Mouse (Mus musculus) midbrain, postnatal 0 days (tissue): ENCODE measurements around the gene Epha10. TPM values are rescaled to one million over a fixed set of nuclear protein-coding genes. Genes with fewer than 3 reads are reported as not detected.

Experiments
- ATAC-seq: fragments of 200-750 bp; cut with Nextera tagmentation; 2 replicates; pipeline ENCODE4 v1.8.0; 2017; ENCODE audit warnings: moderate number of reproducible peaks, mild to moderate bottlenecking, moderate TSS enrichment, moderate library complexity; ENCODE audit not compliant: low FRiP score
- DNase-seq: peaks from one replicate; pipeline ENCODE4 v3.0.0-alpha.2; 2015; ENCODE audit warnings: low spot score
- H3K27ac ChIP-seq: fragments of 300-500 bp; sonication (generic); 2 replicates; pipeline ENCODE4 v1.5.1; 2014; ENCODE audit warnings: low read depth, mild to moderate bottlenecking, low read length, mixed read lengths
- H3K27me3 ChIP-seq: fragments of 300-500 bp; sonication (generic); 2 replicates; pipeline ENCODE4 v1.6.1; 2014; ENCODE audit warnings: low read length, control low read depth, mixed read lengths; ENCODE audit not compliant: insufficient read depth
- H3K36me3 ChIP-seq: fragments of 300-500 bp; sonication (generic); 2 replicates; pipeline ENCODE4 v1.6.1; 2014; ENCODE audit warnings: low read length, control low read depth, mixed read lengths; ENCODE audit not compliant: insufficient read depth
- H3K4me1 ChIP-seq: fragments of 300-500 bp; sonication (generic); 2 replicates; pipeline ENCODE4 v1.6.1; 2014; ENCODE audit warnings: mild to moderate bottlenecking, control low read depth, antibody characterized with exemption, low read length, mixed read lengths; ENCODE audit not compliant: insufficient read depth
- H3K4me2 ChIP-seq: fragments of 300-500 bp; sonication (generic); 2 replicates; pipeline ENCODE4 v1.6.1; 2014; ENCODE audit warnings: low read depth, mild to moderate bottlenecking, low read length, mixed read lengths; ENCODE audit not compliant: poor library complexity, severe bottlenecking
- H3K4me3 ChIP-seq: fragments of 300-500 bp; sonication (generic); 2 replicates; pipeline ENCODE4 v1.5.1; 2014; ENCODE audit warnings: low read depth, mild to moderate bottlenecking, low read length, moderate library complexity
- H3K9ac ChIP-seq: fragments of 300-500 bp; sonication (generic); replicated peaks from 2 replicates; pipeline ENCODE4 v1.6.1; 2014; ENCODE audit warnings: mild to moderate bottlenecking, low read length, moderate library complexity, mixed read lengths; ENCODE audit not compliant: poor library complexity, severe bottlenecking
- H3K9me3 ChIP-seq: fragments of 300-500 bp; sonication (generic); 2 replicates; pipeline ENCODE4 v1.6.1; 2016; ENCODE audit warnings: low read length, control low read depth
- CTCF ChIP-seq: IDR thresholded peaks from 2 replicates; pipeline ENCODE4 v1.5.1; 2016; ENCODE audit warnings: antibody characterized with exemption, mild to moderate bottlenecking
- WGBS: fragments of 180-500 bp; shearing (Covaris S2); extraction: QIAGEN DNeasy Blood & Tissue Kit; methylation state at CpG from one replicate; pipeline ENCODE4 v1.1.7; 2014; 5-methylcytosine and 5-hydroxymethylcytosine counted together
- polyA plus RNA-seq: library from polyadenylated mRNA; unstranded; fragments of >200 nt; fragmentation: Nextera tagmentation; extraction: Ambion mirVana; gene quantifications from 2 replicates; pipeline ENCODE4 v1.2.1, GENCODE M21; 2015
- total RNA-seq: library from RNA; depleted of rRNA; stranded (reverse); fragments of >200 nt; gene quantifications from 2 replicates; pipeline ENCODE4 v1.2.3, GENCODE M21; 2014; rRNA removed

Epha10 gene
- total and polyA plus RNA-seq, 2 experiments from 2014 or later = 15.3 to 43.4 TPM

GRCm38 (mm10) chr4:124953546-124953945 lies 72.8 kb downstream of the Epha10 start:
- Histone ChIP-seq H3K9me3 (no peaks in the 10 kb centered on the region), H3K9ac (no peak overlapping the region), H3K36me3 (no peaks in the 10 kb centered on the region), H3K4me1 (no peaks in the 10 kb centered on the region), H3K4me3 (no peak overlapping the region), H3K27ac (no peak overlapping the region), H3K4me2 (no peak overlapping the region), H3K27me3 (no peaks in the 10 kb centered on the region)
- no peak for TF ChIP-seq CTCF
- ATAC-seq = no peak
- no peak for DNase-seq
- 79% methylated on average over 4 of the region's 4 CpGs for WGBS

GRCm38 (mm10) chr4:124957284-124957683 lies 76.6 kb downstream of the Epha10 start:
- Histone ChIP-seq H3K36me3 (no peaks in the 10 kb centered on the region), H3K27ac (no peak overlapping the region), H3K9ac (no peak overlapping the region), H3K4me1 (no peaks in the 10 kb centered on the region), H3K27me3 (no peaks in the 10 kb centered on the region), H3K4me2 (no peak overlapping the region), H3K9me3 (no peaks in the 10 kb centered on the region), H3K4me3 (no peak overlapping the region)
- TF ChIP-seq CTCF = no peak
- DNase-seq (no peak), ATAC-seq (no peak)
- WGBS = 91% methylated on average over 2 of the region's 2 CpGs

- DNase-seq (no peak), ATAC-seq (no peak)
- H3K9me3 ChIP-seq = no peaks in the 10 kb centered on the region
- no peak overlapping the region for H3K9ac ChIP-seq
- H3K4me2 ChIP-seq = no peak overlapping the region
- 66% methylated on average over 11 of the region's 11 CpGs for WGBS
- H3K27me3 ChIP-seq = no peaks in the 10 kb centered on the region
- H3K4me1 ChIP-seq = no peaks in the 10 kb centered on the region
- no peaks in the 10 kb centered on the region for H3K36me3 ChIP-seq
- H3K27ac ChIP-seq = no peak overlapping the region
- no peak for TF ChIP-seq CTCF
- H3K4me3 ChIP-seq = no peak overlapping the region
Observed at GRCm38 (mm10) chr4:124959062-124959461, 78.4 kb downstream of the Epha10 start.

- Histone ChIP-seq H3K27ac (no peak overlapping the region), H3K4me2 (no peak overlapping the region), H3K36me3 (no peaks in the 10 kb centered on the region), H3K9me3 (no peaks in the 10 kb centered on the region), H3K27me3 (no peaks in the 10 kb centered on the region), H3K4me1 (no peaks in the 10 kb centered on the region), H3K4me3 (no peak overlapping the region), H3K9ac (no peak overlapping the region)
- ATAC-seq (no peak), DNase-seq (no peak)
- no peak for TF ChIP-seq CTCF
- WGBS = 85% methylated on average over 11 of the region's 11 CpGs
Observed at GRCm38 (mm10) chr4:124960940-124961339, 80.2 kb downstream of the Epha10 start.

DNA sequence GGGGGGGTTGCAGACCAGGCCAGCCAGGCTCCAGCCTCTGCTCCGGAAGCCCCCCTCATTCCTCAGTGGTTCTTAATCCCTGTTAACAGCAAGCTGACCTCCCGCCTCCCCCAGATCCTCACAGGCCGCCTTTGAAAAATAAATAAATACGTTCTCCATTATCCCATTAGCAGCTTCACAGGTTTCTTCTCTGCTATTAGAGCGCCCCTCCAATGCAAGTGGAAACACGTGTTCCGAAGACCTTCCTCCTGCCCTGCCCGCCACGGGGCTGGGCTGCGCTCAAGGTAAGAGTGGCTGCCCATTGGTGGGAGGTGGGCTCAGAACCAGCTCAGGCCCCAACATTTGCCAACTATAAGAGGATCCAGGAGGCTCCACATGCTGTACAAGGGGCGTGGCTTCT lies 81.9 kb downstream of the Epha10 start:
- H3K9ac ChIP-seq = no peak overlapping the region
- TF ChIP-seq CTCF = no peak
- no peak overlapping the region for H3K27ac ChIP-seq
- H3K27me3 ChIP-seq = no peaks in the 10 kb centered on the region
- ATAC-seq (no peak), DNase-seq (no peak)
- H3K36me3 ChIP-seq = no peaks in the 10 kb centered on the region
- H3K4me1 ChIP-seq = no peaks in the 10 kb centered on the region
- no peak overlapping the region for H3K4me3 ChIP-seq
- no peaks in the 10 kb centered on the region for H3K9me3 ChIP-seq
- WGBS = 61% methylated on average over 11 of the region's 11 CpGs
- H3K4me2 ChIP-seq = no peak overlapping the region

- Histone ChIP-seq H3K27ac (no peak overlapping the region), H3K4me1 (no peaks in the 10 kb centered on the region), H3K27me3 (no peaks in the 10 kb centered on the region), H3K36me3 (no peaks in the 10 kb centered on the region), H3K9ac (no peak overlapping the region), H3K4me2 (no peak overlapping the region), H3K4me3 (no peak overlapping the region), H3K9me3 (no peaks in the 10 kb centered on the region)
- TF ChIP-seq CTCF = no peak
- WGBS = 8% methylated on average over 8 of the region's 8 CpGs
- DNase-seq (no peak), ATAC-seq (no peak)
Observed at GRCm38 (mm10) chr4:124964912-124965599, 84.4 kb downstream of the Epha10 start.

Other genes with a start within 250 kb of the Epha10 start
- 17.7 and 19.8 TPM in 2 replicates for gene Pou3f1, start 224.1 kb upstream of the Epha10 start, total RNA-seq
- 11.4 and 11.5 TPM in 2 replicates for gene Pou3f1, start 224.1 kb upstream of the Epha10 start, polyA plus RNA-seq
- 10.3 and 10.9 TPM in 2 replicates for gene Utp11, start 187.3 kb upstream of the Epha10 start, total RNA-seq
- 30.7 and 31.7 TPM in 2 replicates for gene Utp11, start 187.3 kb upstream of the Epha10 start, polyA plus RNA-seq
- gene Fhl3, start 180.2 kb upstream of the Epha10 start, total RNA-seq = 5.0 and 6.9 TPM in 2 replicates
- gene Fhl3, start 180.2 kb upstream of the Epha10 start, polyA plus RNA-seq = 1.7 and 2.0 TPM in 2 replicates
- gene Sf3a3, start 166.1 kb upstream of the Epha10 start, total RNA-seq = 32.8 and 34.3 TPM in 2 replicates
- 73.8 and 75.9 TPM in 2 replicates for gene Sf3a3, start 166.1 kb upstream of the Epha10 start, polyA plus RNA-seq
- gene Inpp5b, start 139.0 kb upstream of the Epha10 start, total RNA-seq = 19.0 and 20.5 TPM in 2 replicates
- 14.3 and 16.0 TPM in 2 replicates for gene Inpp5b, start 139.0 kb upstream of the Epha10 start, polyA plus RNA-seq
- 7.0 and 15.5 TPM in 2 replicates for gene Mtf1, start 78.8 kb upstream of the Epha10 start, total RNA-seq
- gene Mtf1, start 78.8 kb upstream of the Epha10 start, polyA plus RNA-seq = 22.1 and 24.7 TPM in 2 replicates
- gene Yrdc, start 30.2 kb upstream of the Epha10 start, total RNA-seq = 54.5 and 78.4 TPM in 2 replicates
- 48.9 and 55.7 TPM in 2 replicates for gene Yrdc, start 30.2 kb upstream of the Epha10 start, polyA plus RNA-seq
- gene 1110065P20Rik, start 29.7 kb upstream of the Epha10 start, total RNA-seq = 163 and 181 TPM in 2 replicates
- 135 and 141 TPM in 2 replicates for gene 1110065P20Rik, start 29.7 kb upstream of the Epha10 start, polyA plus RNA-seq
- gene Maneal, start 18.7 kb upstream of the Epha10 start, total RNA-seq = 43.7 and 50.5 TPM in 2 replicates
- 9.4 and 9.5 TPM in 2 replicates for gene Maneal, start 18.7 kb upstream of the Epha10 start, polyA plus RNA-seq
- 15.6 and 21.7 TPM in 2 replicates for gene 9930104L06Rik, start 56.1 kb downstream of the Epha10 start, total RNA-seq
- 8.9 and 9.3 TPM in 2 replicates for gene 9930104L06Rik, start 56.1 kb downstream of the Epha10 start, polyA plus RNA-seq
- 3.0 and 6.3 TPM in 2 replicates for gene Cdca8, start 58.4 kb downstream of the Epha10 start, total RNA-seq
- 10.3 and 14.8 TPM in 2 replicates for gene Cdca8, start 58.4 kb downstream of the Epha10 start, polyA plus RNA-seq
- gene Rspo1, start 105.5 kb downstream of the Epha10 start, total RNA-seq = 2.5 and 3.0 TPM in 2 replicates
- gene Rspo1, start 105.5 kb downstream of the Epha10 start, polyA plus RNA-seq = 1.2 and 1.8 TPM in 2 replicates
- gene Gnl2, start 135.7 kb downstream of the Epha10 start, total RNA-seq = 51.8 and 57.3 TPM in 2 replicates
- 72.5 and 77.5 TPM in 2 replicates for gene Gnl2, start 135.7 kb downstream of the Epha10 start, polyA plus RNA-seq
- gene Dnali1, start 184.8 kb downstream of the Epha10 start, total RNA-seq = 0.47 and 3.1 TPM in 2 replicates
- 1.3 TPM in 2 replicates for gene Dnali1, start 184.8 kb downstream of the Epha10 start, polyA plus RNA-seq
- gene Snip1, start 185.8 kb downstream of the Epha10 start, total RNA-seq = 33.5 and 35.1 TPM in 2 replicates
- 16.0 and 17.1 TPM in 2 replicates for gene Snip1, start 185.8 kb downstream of the Epha10 start, polyA plus RNA-seq
- 82.6 and 95.2 TPM in 2 replicates for gene Meaf6, start 204.2 kb downstream of the Epha10 start, total RNA-seq
- 139 and 170 TPM in 2 replicates for gene Meaf6, start 204.2 kb downstream of the Epha10 start, polyA plus RNA-seq
- gene Zc3h12a, start 246.9 kb downstream of the Epha10 start, total RNA-seq = 0.88 and 2.5 TPM in 2 replicates
- 0.12 and 0.20 TPM in 2 replicates for gene Zc3h12a, start 246.9 kb downstream of the Epha10 start, polyA plus RNA-seq